Mouse (Mus musculus): Measurements from ENCODE around the gene Rhod.

DNA sequence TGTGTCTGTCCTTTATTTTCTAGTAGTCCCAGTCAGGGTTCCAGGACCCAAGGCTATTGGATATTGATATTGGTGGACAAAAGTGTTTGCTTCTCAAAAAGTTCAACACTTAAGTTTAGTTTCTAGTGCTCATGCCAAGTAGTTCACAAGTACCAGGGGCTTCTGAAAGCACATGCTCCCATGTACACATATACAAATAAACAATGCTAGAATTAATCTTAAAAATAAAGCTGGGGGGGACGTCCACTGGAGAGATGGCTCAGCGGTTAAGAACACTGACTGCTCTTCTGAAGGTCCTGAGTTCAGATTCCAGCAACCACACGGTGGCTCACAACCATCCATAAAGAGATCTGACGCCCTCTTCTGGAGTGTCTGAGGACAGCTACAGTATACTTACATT, 54.2 kb downstream of the Rhod start:
- TF ChIP-seq POLR2A (IDR thresholded peaks at IDR 0.05; ENCODE audit: low read depth, low read length) (no peak), CTCF (IDR thresholded peaks at IDR 0.05; ENCODE audit: borderline replicate concordance, insufficient read depth, low read length) (no peak)

Data from embryonic fibroblast, embryonic 13.5 days (primary cell).